ENCODE assay signal across 16 mouse cellular contexts in the genomic region with DNA sequence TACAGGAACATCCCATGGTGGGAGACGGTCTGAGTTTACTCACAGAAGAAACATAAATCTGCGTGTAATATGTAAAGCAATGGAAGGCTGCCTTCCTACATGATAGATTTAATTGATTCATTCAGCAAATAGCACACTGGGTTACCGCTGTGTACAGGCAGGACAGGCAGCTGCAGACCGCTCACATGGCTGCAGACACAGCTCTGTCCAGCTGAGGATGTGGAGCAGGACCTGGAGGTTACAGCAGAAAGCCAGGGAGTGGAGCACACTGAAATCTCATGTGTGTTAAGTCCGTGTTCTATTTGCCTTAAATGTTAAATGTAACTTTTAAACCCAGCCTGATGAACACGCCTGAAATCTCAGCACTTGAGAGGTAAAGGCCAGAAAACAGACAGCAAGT.
"Had no signal": no experiment of that assay in that cellular context is flagged by ENCODE, and none has a peak within 500 bp of the region (broad histone marks: within the 10 kb centered on the region; RNA-seq: fewer than 3 reads in every experiment).

No protein-coding gene starts in this region.

- H3K27ac ChIP-seq: neural tube, embryonic 13.5 days; neural tube, embryonic 15.5 days; stomach, embryonic 15.5 days; stomach, postnatal 0 days had no signal

- H3K4me2 ChIP-seq: neural tube, embryonic 13.5 days; neural tube, embryonic 15.5 days; stomach, embryonic 15.5 days had no signal

- H3K9me3 ChIP-seq: neural tube, embryonic 13.5 days; neural tube, embryonic 15.5 days; stomach, embryonic 15.5 days had no signal

- DNase-seq: retina, postnatal 1 day; right cerebral cortex, adult 18-20 months; right cerebral cortex, postnatal 14 days; right cerebral cortex, postnatal 25 days; right cerebral cortex, postnatal 4 days; spleen, adult 18-20 months; thymus, adult 18-20 months; thymus, adult 2 months; thymus, postnatal 14 days; thymus, postnatal 25 days; thymus, postnatal 36 days; thymus, postnatal 4 days had no signal

- H3K4me1 ChIP-seq: stomach, embryonic 15.5 days had no signal

- H3K27me3 ChIP-seq: neural tube, embryonic 13.5 days; neural tube, embryonic 15.5 days; stomach, embryonic 15.5 days had no signal

- H3K4me3 ChIP-seq: neural tube, embryonic 13.5 days; neural tube, embryonic 15.5 days; stomach, embryonic 15.5 days had no signal

- H3K9ac ChIP-seq: neural tube, embryonic 13.5 days; neural tube, embryonic 15.5 days; stomach, embryonic 15.5 days had no signal
